Mouse (Mus musculus) embryo, embryonic 11.5 days (tissue): ENCODE measurements around the gene Smim14.

Experiments used
- DNase-seq: peaks from one replicate; pipeline ENCODE4 v3.0.0-alpha.2; 2012; ENCODE audit warnings: low read depth, low spot score

Smim14 gene

GRCm38 (mm10) chr5:65407989-65408388 is 129.0 kb downstream of the Smim14 start:
- DNase-seq = no peak

GRCm38 (mm10) chr5:65401251-65401994 is 135.6 kb downstream of the Smim14 start:
- DNase-seq = peak; percentile 66
